Mouse (Mus musculus) B cell, adult 2 months (primary cell): ENCODE data around the gene Epb41l3.

ENCODE experiments used
- DNase-seq, 2 experiments: peaks; one replicate each; pipeline ENCODE4 v3.0.0; 2022

The Epb41l3 gene

DNA sequence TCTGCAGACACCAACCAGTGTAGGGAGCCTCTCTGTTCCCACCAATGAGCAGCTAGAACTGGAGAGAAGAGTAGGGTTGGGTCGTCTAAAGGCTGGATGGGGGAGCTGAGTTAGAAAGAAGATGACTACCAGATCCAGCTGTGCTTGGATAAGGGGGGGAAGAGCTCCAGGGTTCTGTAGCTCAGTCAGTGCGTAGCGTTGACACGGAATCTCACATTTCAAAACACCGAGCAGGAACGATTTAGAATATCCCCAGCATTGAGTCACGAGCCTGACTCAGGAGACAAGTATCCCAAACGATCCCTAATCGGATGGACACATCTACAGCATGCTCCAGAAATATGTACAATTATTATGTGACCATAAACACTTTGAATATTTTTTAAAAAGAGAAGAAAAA is 180.4 kb downstream of the Epb41l3 start:
- DNase-seq, result no peak

DNA sequence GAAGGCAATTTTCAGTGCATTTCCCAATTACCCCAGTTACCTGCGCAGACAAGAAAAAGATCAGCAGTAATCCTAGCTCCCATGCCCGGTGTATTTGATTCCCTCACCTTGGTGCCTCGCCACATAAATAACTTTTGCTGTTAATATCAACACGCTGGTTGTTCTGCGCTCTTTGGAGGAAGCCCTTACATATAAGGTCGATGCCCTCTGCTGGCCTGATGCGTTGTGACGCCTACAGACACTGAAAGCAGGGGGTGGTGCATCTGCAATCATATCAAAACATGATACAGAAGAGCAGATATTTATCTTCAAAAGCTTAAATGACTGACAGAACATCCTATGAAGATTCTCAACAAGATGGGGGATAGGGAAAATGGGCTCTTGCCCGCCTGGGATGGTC is 181.0 kb downstream of the Epb41l3 start:
- no peak for DNase-seq

DNA sequence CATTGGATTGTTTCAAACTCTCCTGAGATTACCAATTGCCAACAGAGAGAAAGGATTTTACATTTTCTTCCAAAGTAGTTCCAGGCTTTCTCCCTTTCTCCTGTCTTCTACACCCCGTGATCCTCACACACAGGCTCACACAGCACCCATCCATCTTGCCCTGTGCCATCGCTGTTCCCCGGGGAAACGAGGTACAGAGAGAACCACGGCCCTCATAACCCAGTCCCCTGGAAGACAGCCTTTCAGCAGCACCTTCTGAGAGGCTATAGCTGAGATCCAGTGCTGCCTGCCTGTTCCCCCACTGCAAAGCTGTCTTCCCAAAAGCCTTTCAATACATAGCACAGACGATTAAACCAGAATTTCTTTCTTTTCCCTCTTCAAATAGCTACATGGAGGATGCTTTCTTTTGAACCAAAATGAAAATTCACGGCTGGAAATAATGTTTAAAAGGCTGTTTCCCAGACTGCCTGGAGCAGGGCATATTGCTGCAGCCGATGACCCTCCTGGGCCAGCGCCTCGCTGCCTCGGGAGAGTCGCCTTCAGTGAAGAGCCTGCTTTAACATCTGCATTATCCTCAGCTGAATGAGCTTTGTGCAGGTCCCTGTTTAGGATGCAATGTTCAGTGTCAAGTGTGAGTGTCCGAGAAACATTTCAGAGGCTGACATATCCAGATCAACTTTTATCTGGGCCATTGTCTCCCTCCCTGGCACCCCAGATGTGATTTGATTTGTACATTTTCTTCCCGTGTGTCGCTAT is 188.5 kb downstream of the Epb41l3 start:
- DNase-seq, result no peak

DNA sequence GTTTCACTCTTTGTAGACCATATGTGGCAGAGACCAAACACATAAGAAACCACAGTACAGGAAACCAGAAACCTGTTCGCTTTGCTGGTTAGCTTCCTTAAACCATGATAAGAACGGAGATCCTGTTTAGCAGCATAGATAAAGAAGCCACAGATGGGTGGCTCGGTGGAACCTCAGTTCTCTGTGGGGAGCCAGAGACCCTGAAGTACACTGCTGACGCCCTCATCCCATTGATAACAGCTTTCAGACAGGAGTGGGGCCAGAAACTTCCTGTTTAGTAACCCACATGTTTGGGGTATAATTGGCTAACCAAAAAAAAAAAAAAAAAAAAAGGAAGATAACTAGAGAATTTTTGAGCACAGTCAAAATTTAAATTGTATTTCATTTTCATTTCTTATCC is 189.7 kb downstream of the Epb41l3 start:
- DNase-seq, result peak in 1 of 2 experiments; percentile 5

DNA sequence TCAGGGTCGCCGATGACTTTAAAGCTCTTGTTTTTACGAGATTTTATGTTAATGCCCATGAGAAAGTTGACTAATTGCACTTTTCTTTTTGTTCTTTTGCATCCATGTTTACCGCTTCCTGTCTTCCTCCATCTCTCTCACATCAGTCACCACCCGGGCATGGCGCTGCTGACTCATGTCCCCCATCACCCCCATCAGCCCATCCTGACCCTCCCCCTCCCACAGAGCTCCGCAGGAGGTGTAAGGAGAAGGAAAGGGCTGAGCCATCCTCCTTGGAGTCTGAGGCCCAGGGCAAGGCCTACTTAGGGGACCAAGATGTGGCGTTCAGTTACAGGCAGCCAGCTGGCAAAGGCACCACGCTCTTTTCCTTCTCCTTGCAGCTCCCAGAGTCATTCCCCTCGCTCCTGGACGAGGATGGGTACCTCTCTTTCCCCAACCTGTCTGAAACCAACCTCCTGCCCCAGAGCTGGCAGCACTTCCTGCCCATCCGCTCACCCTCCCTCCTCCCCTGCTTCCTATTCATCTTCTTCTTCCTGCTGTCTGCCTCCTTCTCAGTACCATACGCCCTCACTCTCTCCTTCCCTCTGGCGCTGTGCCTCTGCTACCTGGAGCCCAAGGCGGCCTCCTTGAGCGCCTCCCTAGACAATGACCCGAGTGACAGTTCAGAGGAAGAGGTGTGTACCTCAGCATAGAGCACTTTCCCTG is 190.4 kb downstream of the Epb41l3 start:
- peak in 1 of 2 experiments; percentile 3 for DNase-seq

DNA sequence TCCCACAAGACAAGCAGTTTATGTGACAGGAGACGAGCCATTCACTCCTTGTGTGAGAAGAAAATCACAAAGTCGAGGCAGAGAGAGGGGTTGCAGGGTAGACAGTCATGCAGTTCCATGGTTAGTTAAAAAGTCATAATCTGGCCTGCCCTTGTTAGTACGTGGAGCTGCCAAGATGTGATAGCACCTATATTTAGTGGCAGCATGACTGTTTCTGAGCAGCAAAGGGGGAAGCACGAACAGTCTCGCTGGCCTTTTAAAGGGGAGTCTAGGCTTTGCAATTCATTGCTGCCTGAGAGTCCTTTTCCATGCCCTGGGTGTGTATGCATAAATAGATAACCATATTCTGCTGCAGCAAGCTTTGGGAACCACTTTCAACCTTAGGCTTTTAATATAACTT is 191.5 kb downstream of the Epb41l3 start:
- DNase-seq, result no peak

DNA sequence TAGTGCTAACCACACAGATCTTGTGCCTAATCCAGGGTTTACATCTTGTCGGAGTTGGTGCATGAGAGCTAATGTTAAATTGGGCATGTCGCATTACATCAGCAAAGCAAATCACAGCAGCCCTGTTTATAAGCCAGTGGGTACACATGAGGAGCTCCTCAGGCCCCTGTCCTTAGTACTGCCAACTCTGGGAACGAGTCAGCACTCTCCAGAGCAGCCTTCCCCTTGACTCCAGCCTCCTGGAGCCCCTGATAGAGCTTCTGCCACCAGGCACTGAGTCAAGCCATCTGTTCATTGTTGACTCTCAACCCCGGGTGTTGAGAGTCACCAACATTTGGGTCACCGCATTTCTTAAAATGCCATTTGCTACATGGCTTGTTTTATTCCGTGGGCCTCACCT is 192.0 kb downstream of the Epb41l3 start:
- DNase-seq, result no peak

DNA sequence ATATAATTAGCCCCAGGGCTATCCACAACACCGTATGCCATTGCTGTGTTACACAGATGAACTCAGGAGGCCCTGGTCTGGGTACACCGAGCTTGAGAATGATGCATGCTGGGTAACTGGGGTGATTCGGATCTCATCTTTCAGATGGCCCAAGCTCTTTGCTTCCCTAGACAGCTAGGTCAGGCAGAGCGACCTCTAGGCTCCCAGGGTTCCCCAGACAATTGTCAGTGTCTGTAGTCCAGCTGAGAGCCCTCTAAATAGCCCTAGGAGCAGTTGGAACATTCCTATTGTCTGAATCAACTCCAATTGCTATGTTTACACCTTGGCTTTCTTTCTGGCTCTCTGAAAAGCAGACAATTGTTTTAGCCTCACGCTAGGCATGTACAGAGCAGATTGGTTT is 201.9 kb downstream of the Epb41l3 start:
- DNase-seq, result no peak

DNA sequence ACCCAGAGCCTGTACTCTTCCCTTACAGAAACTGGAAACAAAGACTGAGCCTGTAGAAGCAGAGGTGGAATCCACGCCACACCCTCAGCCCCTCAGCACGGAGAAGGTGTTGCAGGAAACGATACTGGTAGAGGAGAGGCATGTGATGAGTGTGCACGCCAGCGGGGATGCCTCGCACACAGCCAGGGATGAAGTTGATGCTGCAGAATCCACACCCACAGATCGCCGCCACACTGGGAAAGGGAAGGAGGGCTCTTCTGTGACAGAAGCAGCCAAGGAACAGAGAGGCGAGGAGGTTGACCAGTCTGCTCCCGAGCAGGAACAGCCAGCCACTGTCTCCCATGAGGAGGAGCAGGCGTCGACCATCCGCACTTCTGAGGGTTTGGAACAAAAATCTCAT is 209.0 kb downstream of the Epb41l3 start:
- DNase-seq, result no peak

DNA sequence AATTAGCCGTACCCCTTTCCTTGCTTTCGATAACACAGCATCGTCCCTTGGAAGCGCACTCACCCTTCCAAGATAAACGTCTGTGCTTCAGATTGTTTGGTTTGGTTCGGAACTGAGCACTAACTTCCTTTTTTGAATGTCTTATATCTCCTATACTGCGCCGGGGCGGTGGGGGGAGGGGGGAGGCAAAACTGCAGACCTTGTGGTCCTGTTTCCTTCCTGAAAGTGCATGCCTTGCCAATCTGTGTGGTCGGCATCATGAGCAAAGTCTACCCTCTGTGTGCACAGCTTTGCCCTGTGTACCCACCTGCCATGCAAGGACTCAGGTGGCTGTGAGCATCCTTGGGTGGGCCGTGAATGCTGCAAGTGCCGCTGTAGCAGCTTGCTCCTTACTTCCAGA is 212.6 kb downstream of the Epb41l3 start:
- DNase-seq, result peak; percentile 4 to 11

DNA sequence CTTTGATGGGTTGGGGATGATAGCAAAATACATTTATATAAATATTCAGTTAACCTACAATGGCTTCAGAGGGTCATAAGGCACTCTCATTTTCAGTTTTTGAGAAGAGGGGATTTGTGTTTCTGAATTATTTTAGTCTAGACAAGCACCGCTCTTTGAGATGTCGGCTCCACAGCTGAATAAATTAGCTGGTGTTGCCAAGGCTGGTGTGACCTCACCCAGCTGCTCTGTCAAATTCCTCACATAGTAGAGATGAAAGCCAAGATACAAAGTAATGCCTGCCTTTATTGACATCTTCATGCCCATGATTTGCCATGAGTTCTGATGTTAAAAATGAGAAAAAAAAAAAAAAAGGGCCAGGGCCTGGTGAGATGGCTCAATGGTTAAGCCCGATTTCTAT is 214.8 kb downstream of the Epb41l3 start:
- no peak for DNase-seq

DNA sequence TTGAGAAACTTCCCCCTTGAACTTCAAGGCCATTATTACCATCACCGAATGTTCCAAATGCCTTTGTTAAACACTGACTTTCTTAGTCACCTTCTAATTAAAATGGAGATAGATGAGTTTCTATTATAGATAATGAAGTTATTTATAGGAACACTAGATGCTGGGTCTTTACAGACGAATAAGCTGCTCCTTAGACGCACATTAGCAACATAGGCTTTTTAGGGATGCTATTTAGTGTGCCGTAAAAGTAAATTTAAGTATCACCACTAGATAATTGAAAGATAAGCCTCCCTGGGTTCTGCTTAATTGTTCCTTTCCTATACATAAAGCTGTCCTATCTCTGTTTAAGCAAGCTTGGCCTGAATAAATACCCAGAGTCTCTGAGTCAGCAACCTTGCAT is 226.1 kb downstream of the Epb41l3 start:
- DNase-seq, result no peak

DNA sequence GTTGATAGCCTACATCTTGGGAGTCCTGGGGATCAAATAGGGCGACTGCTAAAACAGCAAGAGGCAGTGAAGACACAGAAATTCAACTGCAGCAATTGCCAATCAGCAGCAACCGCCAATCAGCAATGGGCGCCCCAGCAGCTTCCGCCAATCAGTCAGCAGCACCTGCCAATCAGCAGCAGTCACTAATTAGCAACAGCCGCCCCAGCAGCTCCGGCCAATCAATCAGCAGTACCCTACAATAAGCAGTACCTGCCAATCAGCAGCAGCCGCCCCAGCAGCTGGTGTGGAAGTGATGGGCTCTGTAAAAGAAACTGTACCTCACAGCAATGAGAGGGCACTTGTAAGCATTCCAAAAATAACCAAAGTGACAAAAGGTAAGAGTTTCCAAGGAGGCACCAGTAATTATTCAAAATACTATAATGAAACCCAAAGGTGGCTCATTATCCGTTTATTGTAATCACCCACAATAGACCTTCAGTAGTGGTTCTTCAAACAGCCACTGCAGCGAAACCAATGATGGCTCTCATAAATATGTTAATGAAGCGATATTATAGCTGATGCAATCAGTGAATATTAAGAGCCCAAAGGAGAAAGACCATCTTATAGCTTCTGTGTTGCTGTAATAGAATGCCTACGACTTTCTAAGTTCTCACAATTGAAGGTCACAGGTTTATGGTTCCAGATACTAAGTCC is 228.2 kb downstream of the Epb41l3 start:
- DNase-seq, result no peak

DNA sequence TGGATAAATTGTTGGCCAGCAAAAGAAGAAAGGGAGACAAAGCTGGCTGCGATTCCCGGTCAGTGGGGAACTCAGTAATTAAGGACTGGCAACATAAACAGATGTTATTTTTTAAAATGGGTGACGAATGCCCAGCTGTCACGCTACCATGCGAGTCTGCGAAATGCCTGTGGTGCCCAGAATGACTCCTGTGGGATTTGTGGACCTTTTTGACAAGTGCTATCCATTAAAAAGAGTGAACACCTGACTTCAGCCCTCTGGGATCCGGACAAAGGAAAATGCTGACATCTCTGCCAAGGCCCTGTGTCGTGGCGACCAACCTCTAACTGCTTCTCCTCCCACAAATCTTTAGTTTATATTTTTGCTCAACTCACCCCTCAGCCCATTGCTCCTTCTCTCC is 232.2 kb downstream of the Epb41l3 start:
- no peak for DNase-seq

DNA sequence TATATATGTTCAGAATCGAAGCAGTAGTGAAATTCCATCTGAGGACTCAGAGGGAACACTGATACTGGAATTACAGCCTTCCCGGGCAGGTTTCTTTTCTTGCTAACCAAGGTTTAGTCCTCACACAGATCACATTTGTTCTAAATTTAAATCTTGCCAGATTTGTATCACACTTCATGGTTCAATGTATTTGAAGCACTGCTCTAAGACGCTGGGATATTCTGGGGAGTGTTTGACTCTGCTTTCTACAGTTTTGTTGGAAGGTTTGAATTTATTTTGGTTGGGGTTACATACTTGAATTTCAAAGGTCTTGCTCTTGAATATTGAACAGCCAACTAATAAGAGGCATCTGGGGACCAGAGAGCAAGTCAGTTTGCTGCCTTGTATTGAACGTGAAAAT is 234.4 kb downstream of the Epb41l3 start:
- DNase-seq, result no peak

DNA sequence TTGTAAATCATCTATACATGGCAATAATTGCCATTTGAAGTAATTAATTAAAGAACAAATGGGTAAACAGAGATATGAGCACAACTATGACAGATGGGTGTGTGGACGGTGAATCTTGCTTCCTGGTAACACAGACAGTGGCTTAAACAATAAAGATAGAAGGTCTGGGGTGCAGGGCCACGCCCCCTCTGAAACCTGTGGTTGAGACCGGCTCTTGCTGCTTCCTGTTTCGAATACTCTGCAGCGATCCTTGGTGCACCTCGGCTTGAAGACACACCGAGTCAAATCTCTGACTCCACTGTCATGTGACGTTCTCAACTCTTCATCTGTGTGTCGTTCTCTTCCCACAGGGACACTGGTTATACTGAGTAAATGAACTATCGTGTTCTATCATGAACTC is 245.0 kb downstream of the Epb41l3 start:
- DNase-seq, result peak in 1 of 2 experiments; percentile 13

DNA sequence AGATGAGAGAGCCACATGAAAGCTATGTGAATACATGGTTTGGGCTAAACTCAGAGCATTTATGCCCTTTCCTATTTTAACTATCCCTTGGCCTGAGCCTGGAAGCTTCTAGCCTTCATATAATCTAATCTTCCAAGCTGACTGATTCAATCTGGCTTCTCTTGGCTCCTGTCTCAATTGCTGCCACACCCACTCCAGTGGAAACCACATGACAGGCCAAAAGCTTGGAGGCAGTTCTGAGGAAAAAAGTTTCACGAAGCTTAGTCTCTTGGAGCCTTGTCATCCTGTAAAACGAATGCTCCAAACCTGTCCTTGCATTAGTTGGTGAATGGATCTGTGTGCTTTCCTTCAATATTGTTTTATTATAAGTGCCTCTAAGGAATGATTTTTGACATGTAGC is 247.2 kb downstream of the Epb41l3 start:
- DNase-seq, result no peak
